Mouse (Mus musculus) urinary bladder, postnatal 25 days (tissue): ENCODE data around the gene Lrit3.
A peak's percentile ranks its signal among the peaks of the same experiment; 100 is the strongest.

Experiments used
- DNase-seq: peaks from one replicate; pipeline ENCODE4 v3.0.0; 2022; ENCODE audit warnings: low spot score

Gene Lrit3

GRCm38 (mm10) chr3:129803765-129804164, at the start of gene Lrit3:
Gene Lrit3, minus strand, starts transcription at chr3:129804030.
- DNase-seq = no peak

GRCm38 (mm10) chr3:129846846-129847245, 43.0 kb upstream of the Lrit3 start:
- DNase-seq = no peak

- DNase-seq = no peak
Measured at GRCm38 (mm10) chr3:129845868-129846267, 42.0 kb upstream of the Lrit3 start.

- no peak for DNase-seq
Measured at GRCm38 (mm10) chr3:129838017-129838416, 34.2 kb upstream of the Lrit3 start.

- no peak for DNase-seq
Measured at GRCm38 (mm10) chr3:129836965-129837364, 33.1 kb upstream of the Lrit3 start.

- DNase-seq = no peak
Measured at GRCm38 (mm10) chr3:129836051-129836697, 32.3 kb upstream of the Lrit3 start.

GRCm38 (mm10) chr3:129835388-129835934, 31.6 kb upstream of the Lrit3 start, which contains the start of gene Cfi:
Gene Cfi, plus strand, starts transcription at chr3:129835884.
- DNase-seq = no peak

- peak; percentile 93 for DNase-seq
Measured at GRCm38 (mm10) chr3:129831035-129831568, 27.3 kb upstream of the Lrit3 start, which contains the start of gene Gar1. Gene Gar1, minus strand, starts transcription at chr3:129831396.

GRCm38 (mm10) chr3:129830626-129831025, 26.8 kb upstream of the Lrit3 start:
- DNase-seq = peak; percentile 41

- no peak for DNase-seq
Measured at GRCm38 (mm10) chr3:129827691-129828090, 23.9 kb upstream of the Lrit3 start.

- no peak for DNase-seq
Measured at GRCm38 (mm10) chr3:129826691-129827090, 22.9 kb upstream of the Lrit3 start.

GRCm38 (mm10) chr3:129824891-129825290, 21.1 kb upstream of the Lrit3 start:
- no peak for DNase-seq

GRCm38 (mm10) chr3:129824146-129824545, 20.3 kb upstream of the Lrit3 start:
- no peak for DNase-seq

GRCm38 (mm10) chr3:129823293-129823692, 19.5 kb upstream of the Lrit3 start:
- no peak for DNase-seq

GRCm38 (mm10) chr3:129822206-129822775, 18.5 kb upstream of the Lrit3 start, which contains the start of gene Rrh:
Gene Rrh, minus strand, starts transcription at chr3:129822587.
- no peak for DNase-seq

- no peak for DNase-seq
Measured at GRCm38 (mm10) chr3:129821736-129822135, 17.9 kb upstream of the Lrit3 start.

- no peak for DNase-seq
Measured at GRCm38 (mm10) chr3:129820847-129821246, 17.0 kb upstream of the Lrit3 start.

GRCm38 (mm10) chr3:129799011-129799410, 4.8 kb downstream of the Lrit3 start:
- no peak for DNase-seq

- no peak for DNase-seq
Measured at GRCm38 (mm10) chr3:129798551-129798950, 5.3 kb downstream of the Lrit3 start.

- no peak for DNase-seq
Measured at GRCm38 (mm10) chr3:129797341-129797740, 6.5 kb downstream of the Lrit3 start.

GRCm38 (mm10) chr3:129793801-129794200, 10.0 kb downstream of the Lrit3 start:
- no peak for DNase-seq

GRCm38 (mm10) chr3:129782746-129783145, 21.1 kb downstream of the Lrit3 start:
- no peak for DNase-seq

GRCm38 (mm10) chr3:129781435-129781834, 22.4 kb downstream of the Lrit3 start:
- DNase-seq = no peak
